Mouse (Mus musculus) hindbrain, embryonic 11.5 days (tissue): ENCODE measurements around the gene Ccdc157. TPM values are rescaled to one million over a fixed set of nuclear protein-coding genes. Genes with fewer than 3 reads are reported as not detected.
"Not testable (repeated sequence)": the region's sequence is repeated elsewhere in the genome, so short reads cannot be mapped to it uniquely, and the experiment has no call there.

Experiments used
- ATAC-seq: fragments of 200-750 bp; cut with Nextera tagmentation; 2 replicates; pipeline ENCODE4 v1.8.0; 2017; ENCODE audit warnings: mild to moderate bottlenecking, moderate TSS enrichment, moderate library complexity; ENCODE audit not compliant: low FRiP score
- DNase-seq: peaks from one replicate; pipeline ENCODE4 v3.0.0-alpha.2; 2015; ENCODE audit warnings: low spot score
- H3K27ac ChIP-seq: fragments of 300-500 bp; sonication (generic); 2 replicates; pipeline ENCODE4 v1.5.1; 2014; ENCODE audit warnings: mild to moderate bottlenecking, low read depth, low read length
- H3K27me3 ChIP-seq: fragments of 300-500 bp; sonication (generic); 2 replicates; pipeline ENCODE4 v1.6.1; 2014; ENCODE audit warnings: mild to moderate bottlenecking, low read length, moderate library complexity, mixed read lengths; ENCODE audit not compliant: control insufficient read depth, insufficient read depth
- H3K36me3 ChIP-seq: fragments of 300-500 bp; sonication (generic); 2 replicates; pipeline ENCODE4 v1.6.1; 2014; ENCODE audit warnings: mild to moderate bottlenecking, low read length, moderate library complexity, mixed read lengths; ENCODE audit not compliant: control insufficient read depth, insufficient read depth
- H3K4me1 ChIP-seq: fragments of 300-500 bp; sonication (generic); replicated peaks from 2 replicates; pipeline ENCODE4 v1.6.1; 2014; ENCODE audit warnings: low read length, mixed read lengths; ENCODE audit not compliant: control insufficient read depth, insufficient read depth
- H3K4me2 ChIP-seq: fragments of 300-500 bp; sonication (generic); replicated peaks from 2 replicates; pipeline ENCODE4 v1.6.1; 2014; ENCODE audit warnings: mild to moderate bottlenecking, low read depth, low read length
- H3K4me3 ChIP-seq: fragments of 300-500 bp; sonication (generic); 2 replicates; pipeline ENCODE4 v1.5.1; 2014; ENCODE audit warnings: low read depth, low read length
- H3K9ac ChIP-seq: fragments of 300-500 bp; sonication (generic); 2 replicates; pipeline ENCODE4 v1.6.1; 2014; ENCODE audit warnings: low read depth, low read length
- H3K9me3 ChIP-seq: fragments of 300-500 bp; sonication (generic); 2 replicates; pipeline ENCODE4 v1.6.1; 2016; ENCODE audit warnings: low read length; ENCODE audit not compliant: control insufficient read depth
- WGBS: fragments of 180-500 bp; shearing (Covaris S2); extraction: QIAGEN DNeasy Blood & Tissue Kit; methylation state at CpG from one replicate; pipeline ENCODE4 v1.1.7; 2014; 5-methylcytosine and 5-hydroxymethylcytosine counted together
- polyA plus RNA-seq: library from polyadenylated mRNA; unstranded; fragments of >200 nt; fragmentation: Nextera tagmentation; extraction: Ambion mirVana; gene quantifications from 2 replicates; pipeline ENCODE4 v1.2.1, GENCODE M21; 2014

The Ccdc157 gene
- polyA plus RNA-seq, 1 experiment from 2014 or later = 3.5 TPM

DNA sequence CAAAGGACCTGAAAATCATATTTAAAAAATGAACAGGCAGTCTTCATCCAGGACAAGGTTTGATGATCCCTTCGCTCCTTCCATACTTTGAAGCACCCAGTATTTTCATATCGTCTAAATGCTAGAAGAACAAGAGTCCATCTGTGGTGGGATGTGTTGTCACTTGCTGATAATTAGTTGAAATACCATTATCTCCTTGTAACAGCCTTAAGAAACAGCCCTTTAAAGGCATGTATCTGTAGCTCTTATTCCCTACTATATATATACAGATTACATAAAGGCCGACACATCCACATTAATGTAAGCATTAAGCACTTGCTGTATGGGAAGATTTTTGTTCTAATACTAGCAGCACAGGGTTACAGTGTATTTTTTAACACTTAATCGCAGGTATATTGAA, 31.6 kb downstream of the Ccdc157 start:
- H3K27me3 ChIP-seq, H3K4me2 ChIP-seq, H3K9me3 ChIP-seq, H3K9ac ChIP-seq, ATAC-seq, H3K4me1 ChIP-seq, DNase-seq, H3K27ac ChIP-seq, H3K4me3 ChIP-seq, H3K36me3 ChIP-seq: not testable (repeated sequence)
- WGBS = 91% methylated on average over 4 of the region's 4 CpGs

DNA sequence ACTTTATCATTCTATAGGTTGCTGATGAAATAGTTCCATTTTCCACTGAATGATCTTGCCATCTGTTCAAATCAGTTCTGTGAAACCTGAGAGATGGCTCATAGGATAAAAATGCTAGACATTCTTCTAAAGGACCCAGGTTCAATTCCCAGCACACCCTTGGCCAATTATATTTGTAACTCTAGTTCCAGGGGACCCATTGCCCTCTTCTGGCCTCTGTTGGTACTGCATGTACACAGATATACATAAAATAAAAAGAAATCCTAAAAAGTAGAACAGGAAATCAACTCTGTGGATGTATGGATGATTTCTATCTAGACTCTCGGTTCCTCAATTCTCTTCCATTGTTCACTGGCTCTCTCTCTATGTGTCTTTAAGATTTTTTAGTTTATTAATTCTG, 33.0 kb downstream of the Ccdc157 start:
- ATAC-seq (no peak), DNase-seq (no peak)
- no peaks in the 10 kb centered on the region for H3K9me3 ChIP-seq
- H3K36me3 ChIP-seq = no peaks in the 10 kb centered on the region
- no peaks in the 10 kb centered on the region for H3K27me3 ChIP-seq
- no peaks in the 10 kb centered on the region for H3K4me1 ChIP-seq
- no peak overlapping the region for H3K27ac ChIP-seq
- no peak overlapping the region for H3K4me3 ChIP-seq
- H3K4me2 ChIP-seq = no peak overlapping the region
- H3K9ac ChIP-seq = no peak overlapping the region
- 91% methylated on average over 1 of the region's 1 CpGs for WGBS

DNA sequence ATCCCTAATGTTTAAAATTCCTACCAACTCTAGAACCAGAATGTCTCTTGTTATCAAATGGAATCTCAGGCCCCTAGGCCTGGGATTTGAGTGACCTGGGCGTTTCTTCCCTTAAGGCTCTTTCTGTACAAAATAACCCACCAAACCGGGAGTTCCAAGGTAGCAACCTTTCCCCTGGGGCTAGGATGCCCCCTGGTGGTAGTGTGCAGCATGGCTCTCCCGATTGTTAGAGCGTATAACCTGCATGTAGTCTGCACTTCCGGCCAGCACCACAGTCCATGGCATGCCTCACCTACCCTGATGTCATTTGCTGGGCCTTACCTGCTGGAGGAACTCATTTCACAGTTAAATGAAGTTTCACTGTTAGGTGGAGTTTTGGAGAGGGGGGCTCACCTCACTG, 36.2 kb downstream of the Ccdc157 start:
- DNase-seq (peak; percentile 47), ATAC-seq (no peak)
- Histone ChIP-seq H3K9ac (no peak overlapping the region), H3K4me3 (no peak overlapping the region), H3K4me2 (no peak overlapping the region), H3K36me3 (no peaks in the 10 kb centered on the region), H3K27ac (no peak overlapping the region), H3K4me1 (no peaks in the 10 kb centered on the region), H3K9me3 (no peaks in the 10 kb centered on the region), H3K27me3 (peaks cover 3% of the 10 kb centered on the region)
- 67% methylated on average over 5 of the region's 5 CpGs for WGBS

GRCm38 (mm10) chr11:4122742-4123579, 37.1 kb downstream of the Ccdc157 start, which contains the start of gene Sec14l2:
Sec14l2 (minus strand) TSS chr11:4123415.
- no peak within 1 kb of the TSS for H3K27ac ChIP-seq
- DNase-seq (no peak), ATAC-seq (no peak)
- H3K27me3 ChIP-seq = peaks cover 6% of the 10 kb centered on the region
- no peak within 1 kb of the TSS for H3K4me3 ChIP-seq
- H3K4me2 ChIP-seq = no peak within 1 kb of the TSS
- no peaks in the 10 kb centered on the region for H3K36me3 ChIP-seq
- no peak within 1 kb of the TSS for H3K9ac ChIP-seq
- 82% methylated on average over 10 of the region's 10 CpGs for WGBS
- H3K4me1 ChIP-seq = 0 out of 2 replicates have a peak, but pooled peaks cover 3% of the 10 kb centered on the region
- no peaks in the 10 kb centered on the region for H3K9me3 ChIP-seq

DNA sequence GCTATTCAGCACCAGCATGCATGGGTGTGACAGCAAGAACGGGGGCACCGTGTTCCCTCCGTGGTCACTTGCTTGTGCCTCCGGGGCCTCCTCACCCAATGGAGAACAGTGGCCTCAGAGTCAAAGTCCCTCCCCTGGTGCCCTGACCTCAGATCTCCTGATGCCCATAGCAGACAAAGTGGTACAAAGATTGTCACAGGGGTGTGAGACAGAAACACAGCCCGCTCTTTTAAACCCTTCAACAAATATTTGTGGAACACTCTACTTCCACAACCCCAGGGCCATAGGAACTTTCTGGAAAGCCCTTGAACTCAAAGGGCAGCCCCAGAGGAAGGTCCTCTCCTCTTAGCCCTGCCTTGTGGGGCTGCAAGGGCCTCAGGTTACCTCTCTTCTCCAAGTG, 37.9 kb downstream of the Ccdc157 start:
- Histone ChIP-seq H3K27me3 (peaks cover 6% of the 10 kb centered on the region), H3K4me1 (0 out of 2 replicates have a peak, but pooled peaks cover 3% of the 10 kb centered on the region), H3K4me3 (no peak overlapping the region), H3K9me3 (no peaks in the 10 kb centered on the region), H3K4me2 (no peak overlapping the region), H3K27ac (no peak overlapping the region), H3K36me3 (no peaks in the 10 kb centered on the region), H3K9ac (no peak overlapping the region)
- no peak for DNase-seq
- no peak for ATAC-seq
- WGBS = 80% methylated on average over 5 of the region's 5 CpGs

- peaks cover 7% of the 10 kb centered on the region for H3K27me3 ChIP-seq
- DNase-seq (no peak), ATAC-seq (no peak)
- H3K27ac ChIP-seq = no peak overlapping the region
- no peak overlapping the region for H3K9ac ChIP-seq
- 69% methylated on average over 3 of the region's 3 CpGs for WGBS
- H3K36me3 ChIP-seq = no peaks in the 10 kb centered on the region
- H3K9me3 ChIP-seq = no peaks in the 10 kb centered on the region
- H3K4me1 ChIP-seq = 0 out of 2 replicates have a peak, but pooled peaks cover 3% of the 10 kb centered on the region
- no peak overlapping the region for H3K4me3 ChIP-seq
- no peak overlapping the region for H3K4me2 ChIP-seq
Observed at GRCm38 (mm10) chr11:4121691-4122090, 38.4 kb downstream of the Ccdc157 start.

GRCm38 (mm10) chr11:4119635-4120034, 40.5 kb downstream of the Ccdc157 start:
- H3K4me3 ChIP-seq = no peak overlapping the region
- no peak for DNase-seq
- 0 out of 2 replicates have a peak, but pooled peaks cover 3% of the 10 kb centered on the region for H3K4me1 ChIP-seq
- H3K36me3 ChIP-seq = no peaks in the 10 kb centered on the region
- peaks cover 7% of the 10 kb centered on the region for H3K27me3 ChIP-seq
- no peak overlapping the region for H3K27ac ChIP-seq
- no peaks in the 10 kb centered on the region for H3K9me3 ChIP-seq
- ATAC-seq = no peak
- WGBS = 77% methylated on average over 5 of the region's 5 CpGs
- no peak overlapping the region for H3K4me2 ChIP-seq
- H3K9ac ChIP-seq = no peak overlapping the region

- Histone ChIP-seq H3K4me2 (peak overlapping the region; percentile 85), H3K9me3 (no peaks in the 10 kb centered on the region), H3K9ac (peak overlapping the region; percentile 81), H3K4me3 (peak overlapping the region; percentile 62), H3K27me3 (peaks cover 7% of the 10 kb centered on the region), H3K27ac (no peak overlapping the region), H3K4me1 (0 out of 2 replicates have a peak, but pooled peaks cover 3% of the 10 kb centered on the region), H3K36me3 (no peaks in the 10 kb centered on the region)
- 3% methylated on average over 41 of the region's 41 CpGs for WGBS
- ATAC-seq (peak; percentile 70), DNase-seq (peak; percentile 81)
Observed at GRCm38 (mm10) chr11:4118081-4118921, 41.8 kb downstream of the Ccdc157 start.
